In the genomic region with DNA sequence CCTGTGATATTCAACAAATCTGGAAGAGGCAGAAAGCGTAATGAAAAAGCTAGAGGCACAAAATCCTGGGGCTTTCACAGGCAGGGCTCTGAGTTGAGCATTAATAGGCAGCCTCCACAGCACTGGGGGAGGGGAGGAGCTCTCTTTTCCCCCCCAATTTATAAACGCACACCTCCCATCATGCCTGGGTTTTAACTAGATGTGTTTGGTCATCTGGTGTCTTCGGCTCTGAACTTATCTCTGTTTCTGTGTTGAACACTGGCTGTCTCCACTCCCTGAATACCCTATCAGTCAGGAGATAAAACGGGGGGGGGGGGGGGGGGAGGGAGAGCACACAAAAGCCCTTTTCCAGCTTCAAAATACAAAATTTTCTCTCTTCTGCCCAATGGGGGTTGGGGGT, we compare ENCODE assay signal across 11 mouse cellular contexts. TPM values are rescaled to one million over a fixed set of nuclear protein-coding genes. Genes with fewer than 3 reads are reported as not detected.
A peak's percentile ranks its signal among the peaks of the same experiment; 100 is the strongest.
DNase-seq lines count a peak whose midpoint lies in the region; ATAC-seq and TF ChIP-seq lines count a peak whose summit lies in the region.
"Had no signal": no experiment of that assay in that cellular context is flagged by ENCODE, and none has a peak within 500 bp of the region (broad histone marks: within the 10 kb centered on the region; RNA-seq: fewer than 3 reads in every experiment).

No protein-coding gene starts in this region.

- no peaks in the 10 kb centered on the region for H3K36me3 ChIP-seq in hindbrain, embryonic 14.5 days (replicated peaks; ENCODE audit: control insufficient read depth, insufficient read depth)
- peaks cover 20% of the 10 kb centered on the region; the same call in 1 of the 2 replicates for H3K36me3 ChIP-seq in midbrain, embryonic 12.5 days
- H3K36me3 ChIP-seq: limb, embryonic 15.5 days had no signal

- 12% methylated on average over 4 of the region's 4 CpGs for WGBS in hindbrain, embryonic 14.5 days
- WGBS in midbrain, embryonic 12.5 days: 5% methylated on average over 4 of the region's 4 CpGs

- H3K27ac ChIP-seq in hindbrain, embryonic 14.5 days: peak overlapping the region; percentile 82
- peak overlapping the region; percentile 97 for H3K27ac ChIP-seq in midbrain, embryonic 12.5 days (replicated peaks)
- H3K27ac ChIP-seq: limb, embryonic 15.5 days had no signal

- ATAC-seq in hindbrain, embryonic 14.5 days (ENCODE audit: low FRiP score): peak; percentile 12; the same call in 1 of the 2 replicates
- peak; percentile 80 for ATAC-seq in midbrain, embryonic 12.5 days (ENCODE audit: low FRiP score, low read depth)

- H3K9ac ChIP-seq in hindbrain, embryonic 14.5 days: peak overlapping the region; percentile 44; the same call in 1 of the 2 replicates
- H3K9ac ChIP-seq in midbrain, embryonic 12.5 days (replicated peaks): peak overlapping the region; percentile 44; the same call in 1 of the 2 replicates
- H3K9ac ChIP-seq: limb, embryonic 15.5 days had no signal

- peak overlapping the region; percentile 25 for H3K4me2 ChIP-seq in hindbrain, embryonic 14.5 days (replicated peaks)
- H3K4me2 ChIP-seq in midbrain, embryonic 12.5 days (replicated peaks): peak overlapping the region; percentile 39
- H3K4me2 ChIP-seq: limb, embryonic 15.5 days had no signal

- DNase-seq in brain, embryonic 14.5 days (ENCODE audit: low read depth): peak; percentile 80
- DNase-seq in embryo, embryonic 9.5 days (ENCODE audit: extremely low spot score): peak; percentile 25
- DNase-seq in hindbrain, embryonic 14.5 days (ENCODE audit: low spot score): no peak
- no peak for DNase-seq in layer of hippocampus, postnatal 25 days (ENCODE audit: extremely low spot score in 1 of 2, low spot score in 1 of 2)
- DNase-seq in adrenal gland, adult 18-20 months (ENCODE audit: low spot score in 2 of 2): no peak
- no peak for DNase-seq in adrenal gland, postnatal 4 days (ENCODE audit: low spot score in 2 of 2)
- DNase-seq: cerebellum, adult 11 months; gastrocnemius, postnatal 14 days; right cerebral cortex, postnatal 14 days had no signal

- no peak for TF ChIP-seq CTCF in brain, embryonic 14.5 days (IDR thresholded peaks at IDR 0.05; ENCODE audit: borderline replicate concordance, extremely low read depth, insufficient read depth, insufficient read length)

- no peak for TF ChIP-seq POLR2A in brain, embryonic 14.5 days (IDR thresholded peaks at IDR 0.05; ENCODE audit: borderline replicate concordance, extremely low read depth, insufficient read depth, insufficient read length, poor library complexity, severe bottlenecking)

- peaks cover 57% of the 10 kb centered on the region for H3K4me1 ChIP-seq in hindbrain, embryonic 14.5 days (replicated peaks; ENCODE audit: control insufficient read depth, insufficient read depth, low read length)
- peaks cover 68% of the 10 kb centered on the region for H3K4me1 ChIP-seq in midbrain, embryonic 12.5 days

- no peak overlapping the region for H3K4me3 ChIP-seq in hindbrain, embryonic 14.5 days (replicated peaks; ENCODE audit: low read length)
- H3K4me3 ChIP-seq in midbrain, embryonic 12.5 days: no peak overlapping the region; the same call in 1 of the 2 replicates
- H3K4me3 ChIP-seq: limb, embryonic 15.5 days had no signal

- H3K9me3 ChIP-seq in hindbrain, embryonic 14.5 days (ENCODE audit: control insufficient read depth, low read length): no peaks in the 10 kb centered on the region
- no peaks in the 10 kb centered on the region for H3K9me3 ChIP-seq in midbrain, embryonic 12.5 days
- H3K9me3 ChIP-seq: limb, embryonic 15.5 days had no signal

- H3K27me3 ChIP-seq in hindbrain, embryonic 14.5 days (ENCODE audit: control insufficient read depth, insufficient read depth, low read length): no peaks in the 10 kb centered on the region
- H3K27me3 ChIP-seq in midbrain, embryonic 12.5 days: no peaks in the 10 kb centered on the region
- H3K27me3 ChIP-seq: limb, embryonic 15.5 days had no signal

RNA-seq across cellular contexts. Expression of a gene that starts 44.3 kb away (rescaled TPM):
- 61.0 and 112 TPM in 2 replicates for polyA plus RNA-seq in brain, embryonic 14.5 days (2012; rRNA removed)
- polyA plus RNA-seq in hindbrain, embryonic 14.5 days (2014; fragmentation: Nextera tagmentation; extraction: Ambion mirVana): 49.9 and 50.7 TPM in 2 replicates
- polyA plus RNA-seq in midbrain, embryonic 12.5 days (2016; fragmentation: Nextera tagmentation; extraction: Ambion mirVana): 60.5 and 63.7 TPM in 2 replicates
- total RNA-seq in layer of hippocampus, postnatal 25 days (2021): 100 to 1,000 TPM; 241 to 270 TPM
- total RNA-seq in adrenal gland, adult 18-20 months (2021): 10 to 100 TPM in 1 of 2 experiments, 1 to 10 TPM in 1; 9.4 to 14.7 TPM
- total RNA-seq in adrenal gland, postnatal 4 days (2021): 10 to 100 TPM; 25.8 to 27.8 TPM

Comparison
In these comparisons a context has a peak if more than half of its experiments do, and no peak if none do; other contexts are left out.
1. DNase-seq: peak in brain, embryonic 14.5 days (single experiment) and embryo, embryonic 9.5 days (single experiment); none in hindbrain, embryonic 14.5 days (single experiment), layer of hippocampus, postnatal 25 days (0 of 2), adrenal gland, adult 18-20 months (0 of 2) and adrenal gland, postnatal 4 days (0 of 2).
2. RNA of a gene that starts 44.3 kb away (total RNA-seq): 241 to 270 TPM in layer of hippocampus, postnatal 25 days; 25.8 to 27.8 TPM in adrenal gland, postnatal 4 days and 9.4 to 14.7 TPM in adrenal gland, adult 18-20 months; every median in the first group is over 4 times any median in the second.